In genomic region chrX:140863431-140863830, GRCm38 (mm10) we compare ENCODE assay signal across 24 mouse cellular contexts. TPM values are rescaled to one million over a fixed set of nuclear protein-coding genes. Genes with fewer than 3 reads are reported as not detected.
"Had no signal": no experiment of that assay in that cellular context is flagged by ENCODE, and none has a peak within 500 bp of the region (broad histone marks: within the 10 kb centered on the region; RNA-seq: fewer than 3 reads in every experiment).

No protein-coding gene starts in this region.

- H3K27ac ChIP-seq: neural tube, embryonic 13.5 days; neural tube, embryonic 15.5 days; stomach, embryonic 15.5 days; stomach, postnatal 0 days had no signal

- DNase-seq: retina, postnatal 1 day; right cerebral cortex, adult 18-20 months; right cerebral cortex, postnatal 14 days; right cerebral cortex, postnatal 25 days; right cerebral cortex, postnatal 4 days; spleen, adult 18-20 months; thymus, adult 18-20 months; thymus, adult 2 months; thymus, postnatal 14 days; thymus, postnatal 25 days; thymus, postnatal 36 days; thymus, postnatal 4 days had no signal

- H3K4me3 ChIP-seq: neural tube, embryonic 13.5 days; neural tube, embryonic 15.5 days; stomach, embryonic 15.5 days had no signal

RNA-seq across cellular contexts. Expression of gene Vsig1, which starts 44.0 kb away (rescaled TPM):
- total RNA-seq: neutrophil, adult 5-6 weeks had no signal
- polyA plus RNA-seq: neural tube, embryonic 13.5 days; neural tube, embryonic 14.5 days; neural tube, embryonic 15.5 days; small intestine, adult 2 months; spleen, adult 2 months had no signal

RNA-seq across cellular contexts. Expression of gene Tex13b, which starts 50.2 kb away (rescaled TPM):
- total RNA-seq: neutrophil, adult 5-6 weeks had no signal
- polyA plus RNA-seq: neural tube, embryonic 13.5 days; neural tube, embryonic 14.5 days; neural tube, embryonic 15.5 days; small intestine, adult 2 months; spleen, adult 2 months; stomach, embryonic 14.5 days; stomach, embryonic 15.5 days; stomach, embryonic 16.5 days; stomach, postnatal 0 days; thymus, adult 2 months; thymus, postnatal 0 days; urinary bladder, adult 2 months had no signal
